Mouse (Mus musculus) lung, postnatal 14 days (tissue): ENCODE data around the gene Akp3.

ENCODE experiments used
- DNase-seq: peaks from one replicate; pipeline ENCODE4 v3.0.0; 2021

The Akp3 gene

DNA sequence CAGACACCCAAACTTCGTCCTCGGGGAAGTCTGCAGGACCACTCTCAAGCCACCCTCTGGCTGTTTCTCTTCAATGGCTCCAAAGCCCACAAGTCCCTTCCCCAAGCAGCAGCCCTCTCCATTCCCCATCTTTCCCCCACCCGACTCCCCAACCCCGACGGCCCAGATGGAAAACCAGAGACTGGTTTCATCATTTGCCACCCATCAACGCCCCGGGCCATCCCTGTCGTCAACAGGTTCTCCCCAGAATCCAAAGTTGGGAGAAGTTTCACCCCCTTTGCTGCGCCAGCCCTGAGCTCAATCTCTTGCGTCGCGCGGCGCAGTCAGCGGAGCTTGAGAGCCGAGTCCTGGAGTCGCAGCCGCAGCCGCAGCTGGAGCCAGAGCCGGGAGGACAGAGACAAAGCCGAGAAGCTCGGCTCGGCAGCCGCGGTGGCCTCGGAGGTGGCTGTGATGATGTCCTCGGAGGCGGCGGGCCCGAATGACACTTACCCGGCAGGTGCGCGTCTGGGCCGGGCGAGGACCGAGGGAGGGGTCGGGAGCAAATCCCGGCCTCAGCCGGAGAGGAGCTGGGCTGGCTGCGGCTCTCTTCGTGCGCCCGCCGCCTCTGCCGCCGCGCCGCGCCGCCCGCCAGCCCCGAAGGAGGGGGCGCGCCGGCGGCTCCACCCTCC lies 30.9 kb downstream of the Akp3 start:
- no peak for DNase-seq

DNA sequence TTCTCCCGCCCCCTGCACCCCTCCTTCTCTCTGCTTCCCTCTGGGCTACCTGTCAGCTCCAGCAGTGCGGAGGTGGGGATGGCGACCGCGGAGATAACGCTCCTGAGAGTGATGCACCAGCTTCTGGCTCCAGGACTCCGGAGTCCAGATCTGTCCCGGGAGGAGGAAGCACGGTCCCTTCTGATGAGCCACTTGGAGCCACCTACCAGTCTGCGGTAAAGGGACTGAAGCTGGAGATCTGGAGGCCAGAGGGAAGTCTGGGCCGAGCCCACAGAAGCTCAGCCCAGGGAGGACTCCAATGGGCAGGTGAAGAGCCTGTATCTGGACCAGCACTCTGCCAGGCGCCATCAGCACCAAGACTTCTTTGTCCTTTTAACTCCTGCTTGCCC lies 31.4 kb downstream of the Akp3 start, which contains the start of gene Ecel1:
TSS of gene Ecel1 (minus strand) at position 323 of the 389 bp plus-strand sequence.
- no peak for DNase-seq

DNA sequence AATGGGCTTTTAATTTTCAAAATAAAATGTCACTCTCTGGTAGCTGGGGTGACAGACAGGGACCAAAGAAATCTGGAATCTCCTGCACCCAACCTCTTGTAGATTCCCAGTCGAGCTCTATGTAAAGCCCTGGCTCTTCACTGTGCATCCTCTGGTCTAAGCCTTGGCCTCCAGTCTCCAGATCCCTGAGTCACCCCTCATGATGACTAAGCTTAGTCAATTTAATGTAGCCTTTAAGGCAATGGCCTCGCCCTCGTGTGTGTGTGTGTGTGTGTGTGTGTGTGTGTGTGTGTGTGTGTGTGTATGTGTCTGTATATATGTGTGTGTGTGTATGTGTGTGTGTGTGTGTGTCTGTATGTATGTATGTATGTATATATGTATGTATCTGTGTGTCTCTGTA lies 34.6 kb downstream of the Akp3 start:
- DNase-seq: no peak

DNA sequence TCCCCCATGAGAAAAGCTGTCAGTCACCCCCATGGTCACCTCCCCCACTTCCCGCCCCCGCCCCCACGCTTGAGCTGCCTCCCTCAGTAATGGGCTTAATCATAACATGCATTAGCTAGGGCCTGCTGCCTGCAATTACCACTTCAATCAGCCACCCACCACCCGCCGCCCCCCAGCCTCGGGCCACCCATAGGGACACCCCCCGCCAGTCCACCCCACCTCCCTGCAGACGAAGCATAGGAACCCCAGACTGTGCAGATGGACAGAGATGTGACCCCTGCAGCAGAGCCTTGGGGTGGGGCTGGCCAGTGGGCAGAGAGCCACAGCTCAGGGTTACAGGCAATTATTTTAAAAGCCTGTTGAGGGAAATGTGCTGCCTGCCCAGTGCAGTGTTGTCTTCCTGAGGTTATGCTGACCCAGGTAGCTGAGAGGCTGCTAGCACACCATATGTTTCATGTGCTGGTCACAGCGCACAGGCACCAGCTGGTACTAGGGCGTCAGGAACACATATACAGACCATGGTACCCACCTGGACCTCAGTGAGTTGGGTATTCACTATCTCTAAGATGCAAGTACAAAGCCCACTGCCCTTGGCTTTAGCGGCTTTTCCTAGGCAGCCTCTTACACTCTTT lies 39.5 kb downstream of the Akp3 start:
- no peak for DNase-seq

DNA sequence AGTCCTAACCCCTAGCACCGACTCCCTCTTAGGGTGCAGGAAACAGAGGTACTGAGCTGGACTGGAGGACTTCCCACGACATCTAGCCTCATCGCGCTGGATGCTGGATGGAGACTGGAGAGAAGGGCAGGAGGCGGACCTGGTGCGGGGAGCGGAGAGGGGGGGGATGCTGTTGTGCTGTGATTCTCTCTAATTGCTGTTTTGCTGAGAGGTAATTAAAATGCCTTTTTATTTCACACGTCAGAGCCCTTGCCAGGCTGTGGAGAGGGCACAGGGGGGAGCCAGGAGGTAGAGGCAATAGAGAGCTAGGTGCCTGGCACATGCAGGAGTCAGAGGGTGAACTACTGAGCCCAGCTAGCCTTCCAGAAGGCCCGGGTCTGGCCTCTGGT lies 40.0 kb downstream of the Akp3 start:
- DNase-seq: no peak

DNA sequence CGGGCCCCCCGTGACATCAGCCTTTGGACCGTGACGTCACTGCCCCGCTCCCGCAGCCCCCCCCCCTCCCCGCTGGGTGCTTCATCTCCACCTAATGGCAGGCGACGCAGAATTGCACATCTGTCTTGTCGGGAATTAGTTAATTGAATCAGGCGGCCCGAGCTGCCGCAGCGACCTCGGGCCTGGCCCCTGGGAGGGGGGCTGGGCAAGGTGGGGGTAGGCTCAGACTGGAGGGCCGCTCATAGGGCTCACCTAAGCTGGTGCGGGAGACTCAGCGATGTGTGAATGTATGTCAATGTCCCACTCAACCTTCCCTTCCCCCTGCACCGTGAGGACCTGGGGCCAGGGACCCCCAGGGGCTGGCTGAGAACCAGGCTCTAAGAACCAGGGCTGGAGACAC lies 45.7 kb downstream of the Akp3 start:
- DNase-seq: no peak

DNA sequence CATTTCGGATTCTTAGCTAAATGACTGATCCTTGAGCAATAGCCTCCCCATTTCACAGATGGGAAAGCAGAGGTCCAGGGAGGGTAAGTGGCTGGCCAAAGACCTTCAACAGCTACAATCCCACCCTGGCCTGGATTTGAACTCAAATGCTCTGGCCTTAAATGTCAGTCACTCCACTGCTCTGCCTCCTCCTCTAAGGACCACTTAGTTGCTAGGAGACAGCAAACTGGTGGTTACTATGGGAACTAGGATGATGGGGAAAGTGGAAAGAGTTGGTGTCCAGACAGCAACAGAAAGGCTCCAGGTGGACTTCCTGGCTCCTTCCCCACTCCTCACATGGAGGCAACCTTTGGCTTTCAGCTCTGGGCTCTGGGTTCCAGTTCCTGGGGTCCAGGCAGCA lies 46.5 kb downstream of the Akp3 start:
- no peak for DNase-seq

DNA sequence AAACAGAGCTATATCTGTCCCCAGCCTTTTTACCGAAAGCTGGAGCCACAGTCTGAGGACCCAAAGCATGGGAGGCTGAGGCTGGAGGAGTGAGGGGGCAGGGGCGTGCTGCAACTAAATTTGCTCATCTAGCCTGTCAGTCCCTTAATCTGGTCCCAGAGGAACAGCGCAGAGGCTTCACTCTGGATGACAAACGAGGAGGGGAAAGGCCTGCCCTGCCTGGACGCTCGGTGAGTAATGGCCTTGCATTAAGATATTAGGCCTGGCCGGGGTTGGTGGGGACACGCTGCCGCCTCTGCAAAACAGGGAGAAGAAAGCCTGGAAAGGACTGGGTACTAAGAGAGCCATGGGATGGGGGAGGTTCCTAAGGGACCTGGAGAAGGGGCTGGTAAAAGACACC lies 47.5 kb downstream of the Akp3 start:
- DNase-seq: no peak

DNA sequence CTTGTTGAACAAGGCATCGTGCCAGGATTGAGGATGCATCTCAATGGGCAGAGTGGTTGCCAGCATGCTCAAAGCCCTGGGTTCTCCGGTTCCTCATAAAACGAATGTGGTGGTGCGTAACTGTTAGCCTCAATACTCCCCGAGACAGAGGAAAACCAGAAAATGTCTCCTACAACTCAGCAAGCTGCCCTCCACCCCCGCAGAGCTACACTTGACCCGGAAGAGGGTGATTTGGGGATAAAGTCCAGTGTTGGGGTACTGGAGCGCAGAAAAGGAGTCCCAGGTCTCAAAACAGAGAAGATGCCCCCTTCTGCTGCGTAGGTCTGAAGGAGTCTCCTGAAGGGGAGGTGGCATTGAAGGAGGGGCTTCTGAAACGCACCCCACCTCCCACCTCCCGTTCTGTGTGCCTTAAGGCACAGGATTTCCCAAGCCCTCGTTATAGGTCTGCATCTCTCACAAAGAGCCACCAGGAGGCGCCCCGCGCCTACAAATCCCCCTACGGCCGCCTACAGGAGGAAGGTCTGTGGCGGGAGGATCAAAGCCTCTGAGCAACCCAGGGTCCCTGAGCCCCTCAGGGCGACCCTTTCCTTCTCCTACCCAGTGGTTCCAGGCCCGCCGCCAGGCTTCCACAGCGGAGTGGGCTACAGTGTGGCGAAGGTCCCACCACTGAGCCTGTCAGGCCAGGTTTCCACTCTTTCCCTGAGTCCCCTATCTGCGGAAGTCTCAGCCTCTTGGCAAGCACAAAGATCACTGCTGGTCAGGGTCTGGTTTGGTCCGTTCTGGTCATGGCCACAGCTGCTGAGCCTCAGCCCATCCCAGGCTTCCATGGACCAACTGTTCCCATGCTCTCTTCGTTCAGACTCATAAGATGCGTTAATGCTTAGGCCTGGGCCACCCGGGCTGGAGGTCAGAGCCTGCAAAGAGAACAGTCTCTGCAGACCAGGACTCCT lies 49.5 kb downstream of the Akp3 start:
- peak; percentile 75 for DNase-seq

DNA sequence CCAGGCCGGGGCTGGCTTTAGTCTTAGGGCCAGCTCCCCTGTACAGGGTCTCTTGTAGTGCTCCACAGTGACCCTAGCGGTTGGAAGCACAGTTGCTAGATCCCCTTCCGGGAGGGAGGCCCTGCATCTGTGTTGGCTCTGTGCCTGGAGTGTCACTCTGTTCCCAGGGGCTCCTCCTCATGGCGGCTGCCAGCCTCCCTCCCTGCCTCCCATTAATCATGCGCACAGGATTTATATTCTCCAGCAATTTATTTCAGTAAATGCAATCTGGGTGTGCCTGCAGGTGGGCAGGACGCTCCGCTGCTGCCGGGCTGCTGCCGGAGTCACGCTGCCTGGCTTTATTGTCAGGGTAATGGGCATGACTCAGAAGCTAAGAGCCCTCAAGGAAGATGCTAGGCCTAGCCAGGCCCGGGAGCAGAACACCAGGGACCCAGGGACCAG lies 51.1 kb downstream of the Akp3 start:
- peak; percentile 69 for DNase-seq
